Mouse (Mus musculus) midbrain, embryonic 12.5 days (tissue): ENCODE measurements around the gene Pcnx2. TPM values are rescaled to one million over a fixed set of nuclear protein-coding genes. Genes with fewer than 3 reads are reported as not detected.
A peak's percentile ranks its signal among the peaks of the same experiment; 100 is the strongest.

Experiments used
- ATAC-seq: fragments of 200-750 bp; cut with Nextera tagmentation; 2 replicates; pipeline ENCODE4 v1.8.0; 2017; ENCODE audit warnings: low read depth, moderate TSS enrichment, moderate library complexity; ENCODE audit not compliant: low FRiP score
- H3K27ac ChIP-seq: fragments of 300-500 bp; sonication (generic); replicated peaks from 2 replicates; pipeline ENCODE4 v1.5.1; 2016; ENCODE audit warnings: mild to moderate bottlenecking
- H3K27me3 ChIP-seq: fragments of 300-500 bp; sonication (generic); 2 replicates; pipeline ENCODE4 v1.6.1; 2016; ENCODE audit warnings: mild to moderate bottlenecking
- H3K36me3 ChIP-seq: fragments of 300-500 bp; sonication (generic); 2 replicates; pipeline ENCODE4 v1.6.1; 2016
- H3K4me1 ChIP-seq: fragments of 300-500 bp; sonication (generic); 2 replicates; pipeline ENCODE4 v1.6.1; 2016
- H3K4me2 ChIP-seq: fragments of 300-500 bp; sonication (generic); replicated peaks from 2 replicates; pipeline ENCODE4 v1.6.1; 2016; ENCODE audit warnings: mild to moderate bottlenecking, moderate library complexity
- H3K4me3 ChIP-seq: fragments of 300-500 bp; sonication (generic); 2 replicates; pipeline ENCODE4 v1.5.1; 2016; ENCODE audit warnings: mild to moderate bottlenecking
- H3K9ac ChIP-seq: fragments of 300-500 bp; sonication (generic); replicated peaks from 2 replicates; pipeline ENCODE4 v1.6.1; 2016; ENCODE audit warnings: mild to moderate bottlenecking, moderate library complexity
- H3K9me3 ChIP-seq: fragments of 300-500 bp; sonication (generic); 2 replicates; pipeline ENCODE4 v1.6.1; 2016; ENCODE audit warnings: mild to moderate bottlenecking
- WGBS: fragments of 180-500 bp; shearing (Covaris S2); methylation state at CpG from one replicate; pipeline ENCODE4 v1.1.7; 2016; 5-methylcytosine and 5-hydroxymethylcytosine counted together
- polyA plus RNA-seq: library from polyadenylated mRNA; unstranded; fragments of >200 nt; fragmentation: Nextera tagmentation; extraction: Ambion mirVana; gene quantifications from 2 replicates; pipeline ENCODE4 v1.2.1, GENCODE M21; 2016

Pcnx2 gene
- polyA plus RNA-seq, 1 experiment from 2014 or later = 1.4 TPM

GRCm38 (mm10) chr8:125853300-125853699 is 44.8 kb downstream of the Pcnx2 start:
- no peaks in the 10 kb centered on the region for H3K9me3 ChIP-seq
- ATAC-seq = no peak
- 83% methylated on average over 5 of the region's 5 CpGs for WGBS
- no peak overlapping the region for H3K4me2 ChIP-seq
- peaks cover 14% of the 10 kb centered on the region for H3K27me3 ChIP-seq
- no peak overlapping the region for H3K4me3 ChIP-seq
- no peak overlapping the region for H3K9ac ChIP-seq
- 0 out of 2 replicates have a peak, but pooled peaks cover 9% of the 10 kb centered on the region for H3K4me1 ChIP-seq
- no peaks in the 10 kb centered on the region for H3K36me3 ChIP-seq
- H3K27ac ChIP-seq = no peak overlapping the region

- no peak for ATAC-seq
- WGBS = 77% methylated on average over 4 of the region's 4 CpGs
- H3K27me3 ChIP-seq = peaks cover 12% of the 10 kb centered on the region
- 0 out of 2 replicates have a peak overlapping the region, but pooled peaks have one; percentile 20 for H3K27ac ChIP-seq
- H3K4me3 ChIP-seq = no peak overlapping the region
- no peak overlapping the region for H3K4me2 ChIP-seq
- H3K36me3 ChIP-seq = no peaks in the 10 kb centered on the region
- no peak overlapping the region for H3K9ac ChIP-seq
- 0 out of 2 replicates have a peak, but pooled peaks cover 7% of the 10 kb centered on the region for H3K4me1 ChIP-seq
- H3K9me3 ChIP-seq = no peaks in the 10 kb centered on the region
Measured at GRCm38 (mm10) chr8:125849181-125849580, 48.9 kb downstream of the Pcnx2 start.

- no peaks in the 10 kb centered on the region for H3K9me3 ChIP-seq
- H3K4me3 ChIP-seq = no peak overlapping the region
- peaks cover 9% of the 10 kb centered on the region for H3K27me3 ChIP-seq
- no peaks in the 10 kb centered on the region for H3K36me3 ChIP-seq
- WGBS = 59% methylated on average over 12 of the region's 12 CpGs
- H3K4me2 ChIP-seq = no peak overlapping the region
- H3K4me1 ChIP-seq = peaks cover 20% of the 10 kb centered on the region
- no peak for ATAC-seq
- no peak overlapping the region for H3K9ac ChIP-seq
- peak overlapping the region; percentile 8; the same call in 1 of the 2 replicates for H3K27ac ChIP-seq
Measured at GRCm38 (mm10) chr8:125847842-125848241, 50.3 kb downstream of the Pcnx2 start.

DNA sequence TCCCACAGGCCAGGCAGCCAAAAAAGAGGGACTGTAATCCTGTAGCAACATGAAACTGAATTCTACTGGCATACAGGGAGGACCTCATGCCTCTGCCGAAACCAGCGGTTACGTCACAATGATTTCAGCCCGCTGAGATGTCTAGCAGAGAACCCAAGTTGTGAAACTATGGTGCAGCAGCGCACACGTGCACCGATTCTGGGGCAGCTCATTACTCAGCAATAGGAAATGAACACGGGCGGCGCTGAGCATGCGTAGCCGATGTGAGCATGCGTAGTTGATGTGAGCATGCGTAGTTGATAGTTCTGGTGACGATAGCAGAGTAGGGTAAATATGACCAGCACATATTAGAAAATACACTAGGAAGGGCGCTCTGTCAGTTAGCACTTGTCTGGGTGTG is 52.8 kb downstream of the Pcnx2 start:
- H3K27ac ChIP-seq = no peak overlapping the region
- no peak overlapping the region for H3K9ac ChIP-seq
- H3K9me3 ChIP-seq = no peaks in the 10 kb centered on the region
- peaks cover 20% of the 10 kb centered on the region for H3K4me1 ChIP-seq
- WGBS = 97% methylated on average over 16 of the region's 16 CpGs
- no peak for ATAC-seq
- no peaks in the 10 kb centered on the region for H3K36me3 ChIP-seq
- H3K4me3 ChIP-seq = no peak overlapping the region
- H3K27me3 ChIP-seq = peaks cover 9% of the 10 kb centered on the region
- no peak overlapping the region for H3K4me2 ChIP-seq

- Histone ChIP-seq H3K27me3 (peaks cover 5% of the 10 kb centered on the region), H3K4me2 (no peak overlapping the region), H3K4me1 (peaks cover 20% of the 10 kb centered on the region), H3K4me3 (no peak overlapping the region), H3K9me3 (no peaks in the 10 kb centered on the region), H3K36me3 (no peaks in the 10 kb centered on the region), H3K9ac (no peak overlapping the region), H3K27ac (peak overlapping the region; percentile 63; the same call in 1 of the 2 replicates)
- WGBS = 27% methylated on average over 15 of the region's 15 CpGs
- no peak for ATAC-seq
Measured at GRCm38 (mm10) chr8:125843122-125843836, 54.8 kb downstream of the Pcnx2 start.

DNA sequence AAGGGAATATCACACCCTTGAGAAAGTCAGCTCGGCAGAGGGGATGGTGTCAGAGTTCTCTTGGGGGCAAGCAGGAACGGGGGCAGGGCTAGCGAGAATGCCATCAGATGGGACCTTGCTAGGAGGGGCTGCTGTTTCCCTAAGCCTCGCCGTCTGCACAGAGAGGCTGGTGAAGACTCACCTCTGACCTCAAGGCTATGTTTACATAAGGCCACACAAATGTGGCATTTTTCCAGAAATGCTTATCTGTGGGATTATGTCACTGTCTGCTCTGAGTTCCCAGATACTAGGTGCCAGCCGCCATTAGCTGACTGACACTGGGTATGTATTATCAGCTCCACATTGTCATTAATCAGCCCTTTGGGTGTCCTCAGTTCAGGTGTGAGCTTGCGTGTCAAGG is 56.0 kb downstream of the Pcnx2 start:
- WGBS = 60% methylated on average over 7 of the region's 7 CpGs
- H3K9me3 ChIP-seq = no peaks in the 10 kb centered on the region
- no peaks in the 10 kb centered on the region for H3K36me3 ChIP-seq
- H3K27ac ChIP-seq = no peak overlapping the region
- ATAC-seq = no peak
- peaks cover 5% of the 10 kb centered on the region for H3K27me3 ChIP-seq
- H3K9ac ChIP-seq = no peak overlapping the region
- H3K4me3 ChIP-seq = no peak overlapping the region
- H3K4me1 ChIP-seq = peaks cover 14% of the 10 kb centered on the region
- H3K4me2 ChIP-seq = no peak overlapping the region

- ATAC-seq = no peak
- Histone ChIP-seq H3K36me3 (no peaks in the 10 kb centered on the region), H3K4me3 (no peak overlapping the region), H3K27me3 (no peaks in the 10 kb centered on the region), H3K9me3 (no peaks in the 10 kb centered on the region), H3K27ac (no peak overlapping the region), H3K4me2 (no peak overlapping the region), H3K9ac (no peak overlapping the region), H3K4me1 (no peaks in the 10 kb centered on the region)
- 32% methylated on average over 2 of the region's 2 CpGs for WGBS
Measured at GRCm38 (mm10) chr8:125824688-125825087, 73.4 kb downstream of the Pcnx2 start.

DNA sequence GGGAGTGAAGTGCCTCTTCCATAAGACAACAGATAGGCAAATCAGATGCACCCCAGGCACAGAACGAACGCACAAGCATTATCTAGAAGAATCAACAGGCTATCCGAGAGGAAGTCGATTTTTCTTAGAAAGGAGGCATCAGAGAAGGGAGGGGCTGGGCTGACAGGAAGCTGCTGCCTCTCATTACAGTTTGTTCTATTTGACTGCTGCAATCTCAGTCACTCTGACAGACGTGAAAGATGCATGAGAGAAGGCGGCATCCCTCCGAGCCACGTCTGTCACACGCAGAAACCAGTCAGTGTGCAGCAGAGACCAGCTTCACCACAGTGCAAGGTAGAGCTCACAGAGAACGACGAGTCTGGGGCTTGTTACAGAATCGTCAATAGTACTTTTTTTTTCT is 74.4 kb downstream of the Pcnx2 start:
- ATAC-seq = no peak
- Histone ChIP-seq H3K4me1 (no peaks in the 10 kb centered on the region), H3K9ac (no peak overlapping the region), H3K4me2 (no peak overlapping the region), H3K36me3 (no peaks in the 10 kb centered on the region), H3K27me3 (no peaks in the 10 kb centered on the region), H3K4me3 (no peak overlapping the region), H3K27ac (no peak overlapping the region), H3K9me3 (no peaks in the 10 kb centered on the region)
- WGBS = 65% methylated on average over 12 of the region's 12 CpGs

DNA sequence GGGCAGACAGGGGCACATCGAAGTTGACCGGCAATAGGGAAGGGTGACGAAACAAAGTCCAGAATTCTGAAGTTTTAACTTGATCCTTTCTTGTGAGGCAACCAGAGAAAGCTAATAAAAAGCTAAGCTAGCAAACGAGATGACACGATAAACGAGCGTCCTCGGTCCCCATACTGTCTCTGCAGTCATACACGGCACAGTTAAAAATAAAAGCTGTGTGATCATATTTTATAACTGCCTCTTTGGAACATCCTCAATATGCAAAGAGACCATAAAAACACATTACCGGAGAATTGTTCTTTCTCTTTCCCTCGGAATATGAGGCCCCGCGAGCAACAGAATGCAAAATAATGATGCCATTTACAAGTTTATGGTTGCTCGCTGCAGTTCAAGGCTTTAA is 76.1 kb downstream of the Pcnx2 start:
- Histone ChIP-seq H3K36me3 (no peaks in the 10 kb centered on the region), H3K27ac (no peak overlapping the region), H3K4me1 (no peaks in the 10 kb centered on the region), H3K4me2 (no peak overlapping the region), H3K9me3 (no peaks in the 10 kb centered on the region), H3K4me3 (no peak overlapping the region), H3K27me3 (no peaks in the 10 kb centered on the region), H3K9ac (no peak overlapping the region)
- 91% methylated on average over 14 of the region's 14 CpGs for WGBS
- ATAC-seq = no peak

GRCm38 (mm10) chr8:125819797-125820196 is 78.3 kb downstream of the Pcnx2 start:
- H3K27ac ChIP-seq = no peak overlapping the region
- H3K4me2 ChIP-seq = no peak overlapping the region
- H3K9me3 ChIP-seq = 0 out of 2 replicates have a peak, but pooled peaks cover 4% of the 10 kb centered on the region
- H3K36me3 ChIP-seq = peaks cover 6% of the 10 kb centered on the region; the same call in 1 of the 2 replicates
- no peaks in the 10 kb centered on the region for H3K27me3 ChIP-seq
- H3K9ac ChIP-seq = no peak overlapping the region
- 89% methylated on average over 7 of the region's 7 CpGs for WGBS
- H3K4me3 ChIP-seq = no peak overlapping the region
- ATAC-seq = no peak
- no peaks in the 10 kb centered on the region for H3K4me1 ChIP-seq

DNA sequence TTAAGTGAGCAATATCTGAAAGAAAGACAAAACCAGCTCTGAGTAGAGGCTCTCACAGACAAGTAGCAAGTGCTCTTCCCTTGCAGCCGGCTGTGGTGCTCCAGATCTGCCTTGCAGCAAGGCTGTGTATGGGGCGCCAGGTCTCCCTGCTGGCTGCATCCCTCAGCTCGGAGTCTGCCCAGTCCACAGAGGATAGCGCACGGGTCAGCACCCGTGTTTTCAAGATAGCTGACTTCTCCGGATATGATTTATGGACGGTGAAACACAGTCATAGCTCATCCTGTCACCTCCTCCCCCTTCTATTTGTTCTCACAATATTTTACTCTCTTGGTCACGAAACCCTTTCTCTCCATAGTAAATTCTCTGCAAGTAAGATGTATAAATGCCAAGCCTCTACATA is 79.3 kb downstream of the Pcnx2 start:
- 80% methylated on average over 9 of the region's 9 CpGs for WGBS
- H3K9me3 ChIP-seq = 0 out of 2 replicates have a peak, but pooled peaks cover 10% of the 10 kb centered on the region
- no peak overlapping the region for H3K4me3 ChIP-seq
- no peak overlapping the region for H3K4me2 ChIP-seq
- no peak overlapping the region for H3K9ac ChIP-seq
- H3K27ac ChIP-seq = no peak overlapping the region
- no peaks in the 10 kb centered on the region for H3K4me1 ChIP-seq
- ATAC-seq = no peak
- no peaks in the 10 kb centered on the region for H3K27me3 ChIP-seq
- peaks cover 9% of the 10 kb centered on the region for H3K36me3 ChIP-seq

- H3K4me1 ChIP-seq = no peaks in the 10 kb centered on the region
- WGBS = 82% methylated on average over 5 of the region's 5 CpGs
- H3K4me3 ChIP-seq = no peak overlapping the region
- H3K27ac ChIP-seq = no peak overlapping the region
- 0 out of 2 replicates have a peak, but pooled peaks cover 10% of the 10 kb centered on the region for H3K9me3 ChIP-seq
- no peak overlapping the region for H3K9ac ChIP-seq
- no peak for ATAC-seq
- peaks cover 9% of the 10 kb centered on the region for H3K36me3 ChIP-seq
- no peaks in the 10 kb centered on the region for H3K27me3 ChIP-seq
- H3K4me2 ChIP-seq = no peak overlapping the region
Measured at GRCm38 (mm10) chr8:125816742-125817141, 81.4 kb downstream of the Pcnx2 start.
